Mouse (Mus musculus) lung, adult 2 months (tissue): ENCODE data around the gene Mybl2.

Experiments
- CTCF ChIP-seq: fragments of 200-500 bp; IDR thresholded peaks from 2 replicates; pipeline ENCODE4 v1.5.1; 2011; ENCODE audit warnings: mild to moderate bottlenecking, low read length, control low read depth; ENCODE audit not compliant: insufficient read depth
- POLR2A ChIP-seq: fragments of 200-500 bp; IDR thresholded peaks from 2 replicates; pipeline ENCODE4 v1.6.1; 2011; ENCODE audit warnings: low read depth, mild to moderate bottlenecking, control low read depth, low read length, borderline replicate concordance; ENCODE audit errors: extremely low read depth

DNA sequence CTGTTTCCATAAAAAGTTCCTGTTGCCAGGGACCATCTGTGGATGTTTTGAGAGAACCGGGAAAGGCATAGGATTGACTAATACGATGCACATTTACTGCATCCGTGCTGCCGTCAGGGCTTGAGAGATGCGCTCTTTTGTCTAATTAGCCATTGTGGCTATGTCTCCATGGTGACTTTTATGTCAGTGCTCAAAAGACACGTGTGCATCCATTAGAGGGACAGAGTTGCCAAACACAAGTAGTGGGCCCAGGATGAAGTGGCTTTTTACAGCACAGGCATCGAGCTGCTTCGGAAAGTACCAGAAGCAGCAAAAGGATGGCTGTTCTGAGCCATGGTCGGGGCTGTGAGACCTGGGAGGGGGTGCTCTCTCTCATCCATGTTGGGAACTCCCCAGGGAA, 53.9 kb downstream of the Mybl2 start:
- no peak for TF ChIP-seq POLR2A
- no peak for TF ChIP-seq CTCF
